Mouse (Mus musculus) liver, postnatal 0 days (tissue): ENCODE results near the gene Mrm3. TPM values are rescaled to one million over a fixed set of nuclear protein-coding genes. Genes with fewer than 3 reads are reported as not detected.
A peak's percentile ranks its signal among the peaks of the same experiment; 100 is the strongest.
"Not testable (repeated sequence)": the region's sequence is repeated elsewhere in the genome, so short reads cannot be mapped to it uniquely, and the experiment has no call there.

ENCODE experiments used
- ATAC-seq: fragments of 200-750 bp; cut with Nextera tagmentation; 2 replicates; pipeline ENCODE4 v1.8.0; 2017; ENCODE audit warnings: mild to moderate bottlenecking, moderate library complexity
- DNase-seq: peaks from one replicate; pipeline ENCODE4 v3.0.0-alpha.2; 2016
- H3K27ac ChIP-seq: fragments of 300-500 bp; sonication (generic); 2 replicates; pipeline ENCODE4 v1.5.1; 2014; ENCODE audit warnings: antibody characterized with exemption, moderate library complexity, mild to moderate bottlenecking, low read depth
- H3K27me3 ChIP-seq: fragments of 300-500 bp; sonication (generic); 2 replicates; pipeline ENCODE4 v1.6.1; 2014; ENCODE audit warnings: low read length, control low read depth, mixed read lengths; ENCODE audit not compliant: insufficient read depth
- H3K36me3 ChIP-seq: fragments of 300-500 bp; sonication (generic); replicated peaks from 2 replicates; pipeline ENCODE4 v1.6.1; 2014; ENCODE audit warnings: mild to moderate bottlenecking, control low read depth, low read length, moderate library complexity, mixed read lengths; ENCODE audit not compliant: insufficient read depth
- H3K4me1 ChIP-seq: fragments of 300-500 bp; sonication (generic); 2 replicates; pipeline ENCODE4 v1.6.1; 2014; ENCODE audit warnings: antibody characterized with exemption, mild to moderate bottlenecking, control low read depth; ENCODE audit not compliant: insufficient read depth
- H3K4me2 ChIP-seq: fragments of 300-500 bp; sonication (generic); 2 replicates; pipeline ENCODE4 v1.6.1; 2014; ENCODE audit warnings: low read depth, mild to moderate bottlenecking, low read length, moderate library complexity, mixed read lengths
- H3K4me3 ChIP-seq: fragments of 300-500 bp; sonication (generic); 2 replicates; pipeline ENCODE4 v1.5.1; 2014; ENCODE audit warnings: low read depth, low read length
- H3K9ac ChIP-seq: fragments of 300-500 bp; sonication (generic); replicated peaks from 2 replicates; pipeline ENCODE4 v1.6.1; 2014; ENCODE audit warnings: mild to moderate bottlenecking, moderate library complexity
- H3K9me3 ChIP-seq: fragments of 300-500 bp; sonication (generic); 2 replicates; pipeline ENCODE4 v1.6.1; 2016; ENCODE audit warnings: mild to moderate bottlenecking, control low read depth, low read length, mixed read lengths
- CTCF ChIP-seq: sonication (generic); IDR thresholded peaks from 2 replicates; pipeline ENCODE4 v1.5.1; 2016; ENCODE audit warnings: antibody characterized with exemption, low read depth
- EP300 ChIP-seq: IDR thresholded peaks from 2 replicates; pipeline ENCODE4 v1.6.1; 2016; ENCODE audit warnings: antibody characterized with exemption, low read depth, mild to moderate bottlenecking
- WGBS: fragments of 180-500 bp; shearing (Covaris S2); extraction: QIAGEN DNeasy Blood & Tissue Kit; methylation state at CpG from one replicate; pipeline ENCODE4 v1.1.7; 2014; ENCODE audit not compliant: insufficient replicate concordance; 5-methylcytosine and 5-hydroxymethylcytosine counted together
- polyA plus RNA-seq: library from polyadenylated mRNA; unstranded; fragments of >200 nt; fragmentation: Nextera tagmentation; extraction: Ambion mirVana; gene quantifications from 2 replicates; pipeline ENCODE4 v1.2.1, GENCODE M21; 2015

Mrm3 gene
- polyA plus RNA-seq, 1 experiment from 2014 or later: 14.8 TPM

DNA sequence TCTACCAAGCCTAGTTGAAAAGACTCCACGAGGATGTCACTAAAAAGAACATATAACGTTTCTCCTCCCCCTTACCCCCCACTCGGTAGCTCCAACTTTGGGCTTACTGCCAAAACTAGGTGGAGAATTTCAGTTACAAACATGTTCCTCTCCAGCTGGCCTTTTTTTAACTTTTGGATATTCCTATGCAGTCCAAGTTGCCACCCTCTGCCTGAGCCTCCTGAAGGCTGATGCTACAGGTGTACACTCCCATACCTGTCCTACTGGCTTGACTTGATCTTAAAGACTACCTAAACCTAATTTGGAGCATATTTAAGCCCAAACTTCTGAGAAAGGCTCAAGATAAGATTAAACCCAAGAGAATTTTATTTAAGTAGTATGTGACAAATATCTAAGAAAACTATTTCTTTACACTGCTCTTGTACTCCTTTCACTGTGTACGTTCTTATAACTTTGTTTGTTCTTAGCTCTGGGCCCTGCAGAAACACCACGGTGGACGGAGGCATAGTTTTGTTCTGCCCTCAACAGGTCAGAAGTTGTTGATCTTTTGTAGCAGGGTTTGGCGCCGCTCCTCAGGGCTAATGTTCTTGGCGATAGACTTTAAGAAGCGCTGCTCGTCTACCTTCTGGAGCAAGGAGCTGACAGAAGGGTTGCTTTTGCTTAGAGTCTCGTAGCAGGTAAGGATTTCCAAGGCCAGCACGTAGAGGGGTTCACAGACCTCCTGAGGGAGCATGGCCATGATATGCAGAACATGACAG is 33.1 kb upstream of the Mrm3 start:
- WGBS: 80% methylated on average over 13 of the region's 13 CpGs

GRCm38 (mm10) chr11:76211595-76211994 is 31.9 kb upstream of the Mrm3 start:
- not testable (repeated sequence) for H3K27me3 ChIP-seq, H3K4me1 ChIP-seq, H3K9ac ChIP-seq, ATAC-seq, DNase-seq, H3K9me3 ChIP-seq, H3K4me2 ChIP-seq, H3K27ac ChIP-seq, H3K4me3 ChIP-seq
- peaks cover 17% of the 10 kb centered on the region; the same call in 1 of the 2 replicates for H3K36me3 ChIP-seq
- 74% methylated on average over 2 of the region's 6 CpGs for WGBS

More for the DNA sequence above, 33.1 kb upstream of the Mrm3 start:
- H3K36me3 ChIP-seq: peaks cover 17% of the 10 kb centered on the region; the same call in 1 of the 2 replicates
- H3K4me2 ChIP-seq: no peak overlapping the region
- TF ChIP-seq CTCF (no peak), EP300 (no peak)
- H3K9me3 ChIP-seq: no peaks in the 10 kb centered on the region
- no peak overlapping the region for H3K27ac ChIP-seq
- H3K4me1 ChIP-seq: peaks cover 3% of the 10 kb centered on the region; the same call in 1 of the 2 replicates
- no peak overlapping the region for H3K9ac ChIP-seq
- no peak for DNase-seq
- no peak overlapping the region for H3K4me3 ChIP-seq
- no peaks in the 10 kb centered on the region for H3K27me3 ChIP-seq
- no peak for ATAC-seq

DNA sequence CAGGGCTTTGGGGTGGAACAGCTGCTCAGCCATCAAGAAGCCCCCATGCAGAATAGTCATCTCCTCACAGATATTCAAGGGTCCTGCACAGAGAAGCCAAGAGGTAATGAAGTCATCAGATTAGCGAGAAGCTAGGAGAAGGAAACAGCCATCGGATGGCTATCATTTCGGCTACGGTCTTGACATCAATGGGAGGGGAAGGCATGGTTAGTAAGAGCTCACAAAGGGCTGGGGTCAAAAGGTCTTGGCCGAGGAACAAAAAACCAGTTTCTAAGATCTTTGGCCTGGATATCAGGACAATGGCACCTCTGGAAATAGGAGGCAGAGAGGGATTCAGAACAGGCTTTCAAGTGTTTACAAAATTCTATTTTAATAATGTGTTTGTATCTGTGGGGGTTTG is 29.7 kb upstream of the Mrm3 start:
- H3K36me3 ChIP-seq: peaks cover 11% of the 10 kb centered on the region; the same call in 1 of the 2 replicates
- peaks cover 16% of the 10 kb centered on the region for H3K4me1 ChIP-seq
- 87% methylated on average over 5 of the region's 5 CpGs for WGBS
- H3K9ac ChIP-seq: no peak overlapping the region
- ATAC-seq (no peak), DNase-seq (no peak)
- TF ChIP-seq EP300 (no peak), CTCF (no peak)
- no peak overlapping the region for H3K27ac ChIP-seq
- no peaks in the 10 kb centered on the region for H3K27me3 ChIP-seq
- H3K9me3 ChIP-seq: no peaks in the 10 kb centered on the region
- H3K4me2 ChIP-seq: no peak overlapping the region
- no peak overlapping the region for H3K4me3 ChIP-seq

DNA sequence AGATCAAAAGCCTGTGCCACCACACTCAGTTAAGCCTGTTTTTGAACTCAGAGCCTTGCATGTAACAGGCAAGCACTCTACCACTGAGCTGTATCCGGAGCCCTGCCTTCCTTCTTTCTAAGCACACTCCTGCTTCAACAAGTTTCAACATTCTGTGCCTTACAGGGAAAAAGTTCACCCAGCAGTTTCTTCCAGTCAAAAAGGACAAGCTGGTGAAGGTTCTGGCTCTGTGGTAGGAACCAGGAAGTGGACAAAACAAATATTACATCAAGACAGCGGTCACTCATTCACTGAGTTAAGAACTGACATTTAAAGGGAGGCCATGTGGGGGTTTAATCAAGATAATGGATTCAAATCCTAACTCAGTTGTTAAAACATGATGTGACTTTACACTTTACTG is 28.5 kb upstream of the Mrm3 start:
- H3K9me3 ChIP-seq: no peaks in the 10 kb centered on the region
- H3K9ac ChIP-seq: no peak overlapping the region
- H3K27me3 ChIP-seq: no peaks in the 10 kb centered on the region
- DNase-seq (no peak), ATAC-seq (no peak)
- 65% methylated on average over 2 of the region's 2 CpGs for WGBS
- no peak for TF ChIP-seq EP300
- no peak for TF ChIP-seq CTCF
- peaks cover 13% of the 10 kb centered on the region; the same call in 1 of the 2 replicates for H3K36me3 ChIP-seq
- no peak overlapping the region for H3K27ac ChIP-seq
- no peak overlapping the region for H3K4me2 ChIP-seq
- no peak overlapping the region for H3K4me3 ChIP-seq
- peaks cover 16% of the 10 kb centered on the region for H3K4me1 ChIP-seq

GRCm38 (mm10) chr11:76216049-76216540 is 27.4 kb upstream of the Mrm3 start:
- ATAC-seq (no peak), DNase-seq (no peak)
- no peak overlapping the region for H3K4me3 ChIP-seq
- WGBS: 88% methylated on average over 5 of the region's 5 CpGs
- 0 out of 2 replicates have a peak overlapping the region, but pooled peaks have one; percentile 81 for H3K27ac ChIP-seq
- H3K27me3 ChIP-seq: no peaks in the 10 kb centered on the region
- H3K9ac ChIP-seq: peak overlapping the region; percentile 82; the same call in 1 of the 2 replicates
- peak overlapping the region; percentile 85 for H3K4me2 ChIP-seq
- H3K36me3 ChIP-seq: peaks cover 15% of the 10 kb centered on the region; the same call in 1 of the 2 replicates
- TF ChIP-seq EP300: no peak
- TF ChIP-seq CTCF: no peak
- no peaks in the 10 kb centered on the region for H3K9me3 ChIP-seq
- H3K4me1 ChIP-seq: peaks cover 16% of the 10 kb centered on the region

- Histone ChIP-seq H3K4me3 (peak overlapping the region; percentile 63), H3K9ac (peak overlapping the region; percentile 82), H3K27ac (peak overlapping the region; percentile 81), H3K4me2 (peak overlapping the region; percentile 85), H3K9me3 (no peaks in the 10 kb centered on the region), H3K36me3 (peaks cover 19% of the 10 kb centered on the region; the same call in 1 of the 2 replicates), H3K4me1 (peaks cover 16% of the 10 kb centered on the region), H3K27me3 (no peaks in the 10 kb centered on the region)
- TF ChIP-seq CTCF: no peak
- no peak for TF ChIP-seq EP300
- DNase-seq (peak; percentile 45), ATAC-seq (peak; percentile 44)
- 2% methylated on average over 33 of the region's 33 CpGs for WGBS
These were observed 26.7 kb upstream of the Mrm3 start for GRCm38 (mm10) chr11:76216681-76217389.
